Mouse (Mus musculus): Measurements from ENCODE around the gene Tbpl2. TPM values are rescaled to one million over a fixed set of nuclear protein-coding genes. Genes with fewer than 3 reads are reported as not detected.

The Tbpl2 gene
- not detected in 2 replicates for polyA plus RNA-seq (2012; ENCODE audit: insufficient read depth, insufficient read length, missing spikeins)

- H3K4me1 ChIP-seq (ENCODE audit: control insufficient read depth, insufficient read depth, insufficient read length, low read length): no peaks in the 10 kb centered on the region
- H3K4me3 ChIP-seq (ENCODE audit: insufficient read depth, low read depth, low read length): no peak within 1 kb of the TSS
- H3K27ac ChIP-seq (replicated peaks; ENCODE audit: low read depth, low read length): no peak within 1 kb of the TSS
These were observed at the start of gene Tbpl2 for GRCm38 (mm10) chr2:24096495-24096894. Tbpl2 (minus strand) TSS chr2:24096595.

- Histone ChIP-seq H3K4me3 (ENCODE audit: insufficient read depth, low read depth, low read length) (no peak overlapping the region), H3K4me1 (ENCODE audit: control insufficient read depth, insufficient read depth, insufficient read length, low read length) (no peaks in the 10 kb centered on the region), H3K27ac (replicated peaks; ENCODE audit: low read depth, low read length) (no peak overlapping the region)
These were observed 38.0 kb upstream of the Tbpl2 start for GRCm38 (mm10) chr2:24134373-24134772.

- no peak overlapping the region for H3K4me3 ChIP-seq (ENCODE audit: insufficient read depth, low read depth, low read length)
- no peak overlapping the region for H3K27ac ChIP-seq (replicated peaks; ENCODE audit: low read depth, low read length)
- no peaks in the 10 kb centered on the region for H3K4me1 ChIP-seq (ENCODE audit: control insufficient read depth, insufficient read depth, insufficient read length, low read length)
These were observed 12.7 kb upstream of the Tbpl2 start for GRCm38 (mm10) chr2:24109085-24109484.

GRCm38 (mm10) chr2:24103619-24104289 lies 7.4 kb upstream of the Tbpl2 start:
- H3K27ac ChIP-seq (replicated peaks; ENCODE audit: low read depth, low read length): no peak overlapping the region
- no peaks in the 10 kb centered on the region for H3K4me1 ChIP-seq (ENCODE audit: control insufficient read depth, insufficient read depth, insufficient read length, low read length)
- no peak overlapping the region for H3K4me3 ChIP-seq (ENCODE audit: insufficient read depth, low read depth, low read length)

GRCm38 (mm10) chr2:24090921-24091320 lies 5.5 kb downstream of the Tbpl2 start:
- no peaks in the 10 kb centered on the region for H3K4me1 ChIP-seq (ENCODE audit: control insufficient read depth, insufficient read depth, insufficient read length, low read length)
- H3K4me3 ChIP-seq (ENCODE audit: insufficient read depth, low read depth, low read length): no peak overlapping the region
- no peak overlapping the region for H3K27ac ChIP-seq (replicated peaks; ENCODE audit: low read depth, low read length)

- H3K4me1 ChIP-seq (ENCODE audit: control insufficient read depth, insufficient read depth, insufficient read length, low read length): no peaks in the 10 kb centered on the region
- H3K27ac ChIP-seq (replicated peaks; ENCODE audit: low read depth, low read length): no peak overlapping the region
- no peak overlapping the region for H3K4me3 ChIP-seq (ENCODE audit: insufficient read depth, low read depth, low read length)
These were observed 45.9 kb downstream of the Tbpl2 start for GRCm38 (mm10) chr2:24050459-24050858.

GRCm38 (mm10) chr2:24049344-24049990 lies 46.9 kb downstream of the Tbpl2 start, which contains the start of gene Hnmt:
Hnmt (minus strand) TSS chr2:24049394.
- Histone ChIP-seq H3K27ac (replicated peaks; ENCODE audit: low read depth, low read length) (peak within 1 kb of the TSS; percentile 62), H3K4me1 (ENCODE audit: control insufficient read depth, insufficient read depth, insufficient read length, low read length) (no peaks in the 10 kb centered on the region), H3K4me3 (ENCODE audit: insufficient read depth, low read depth, low read length) (peak within 1 kb of the TSS; percentile 80)

GRCm38 (mm10) chr2:24048480-24049097 lies 47.8 kb downstream of the Tbpl2 start:
- Histone ChIP-seq H3K4me3 (ENCODE audit: insufficient read depth, low read depth, low read length) (peak overlapping the region; percentile 80), H3K27ac (replicated peaks; ENCODE audit: low read depth, low read length) (peak overlapping the region; percentile 62), H3K4me1 (ENCODE audit: control insufficient read depth, insufficient read depth, insufficient read length, low read length) (no peaks in the 10 kb centered on the region)

- Histone ChIP-seq H3K4me1 (ENCODE audit: control insufficient read depth, insufficient read depth, insufficient read length, low read length) (no peaks in the 10 kb centered on the region), H3K27ac (replicated peaks; ENCODE audit: low read depth, low read length) (peak overlapping the region; percentile 62; the same call in 1 of the 2 replicates)
These were observed 48.6 kb downstream of the Tbpl2 start for GRCm38 (mm10) chr2:24047551-24048479.

GRCm38 (mm10) chr2:24042901-24043300 lies 53.5 kb downstream of the Tbpl2 start:
- Histone ChIP-seq H3K4me3 (ENCODE audit: insufficient read depth, low read depth, low read length) (no peak overlapping the region), H3K27ac (replicated peaks; ENCODE audit: low read depth, low read length) (peak overlapping the region; percentile 66; the same call in 1 of the 2 replicates)

More at GRCm38 (mm10) chr2:24047551-24048479, 48.6 kb downstream of the Tbpl2 start:
- peak overlapping the region; percentile 80 for H3K4me3 ChIP-seq (ENCODE audit: insufficient read depth, low read depth, low read length)

GRCm38 (mm10) chr2:24040531-24040930 lies 55.9 kb downstream of the Tbpl2 start:
- no peak overlapping the region for H3K27ac ChIP-seq (replicated peaks; ENCODE audit: low read depth, low read length)
- no peaks in the 10 kb centered on the region for H3K4me1 ChIP-seq (ENCODE audit: control insufficient read depth, insufficient read depth, insufficient read length, low read length)
- H3K4me3 ChIP-seq (ENCODE audit: insufficient read depth, low read depth, low read length): no peak overlapping the region

More at GRCm38 (mm10) chr2:24042901-24043300, 53.5 kb downstream of the Tbpl2 start:
- H3K4me1 ChIP-seq (ENCODE audit: control insufficient read depth, insufficient read depth, insufficient read length, low read length): no peaks in the 10 kb centered on the region

Other genes starting within 250 kb of the Tbpl2 start
- 44.7 and 50.9 TPM in 2 replicates for gene Hnmt, start 47.2 kb downstream of the Tbpl2 start, polyA plus RNA-seq (2012; ENCODE audit: insufficient read depth, insufficient read length, missing spikeins)
- not detected in 2 replicates for gene Il1f8, start 56.6 kb upstream of the Tbpl2 start, polyA plus RNA-seq (2012; ENCODE audit: insufficient read depth, insufficient read length, missing spikeins)
- gene Il1f9, start 89.9 kb upstream of the Tbpl2 start, polyA plus RNA-seq (2012; ENCODE audit: insufficient read depth, insufficient read length, missing spikeins): not detected in 2 replicates
- not detected in 2 replicates for gene Il1f6, start 118.8 kb upstream of the Tbpl2 start, polyA plus RNA-seq (2012; ENCODE audit: insufficient read depth, insufficient read length, missing spikeins)
- not detected in 2 replicates for gene Il1f5, start 180.4 kb upstream of the Tbpl2 start, polyA plus RNA-seq (2012; ENCODE audit: insufficient read depth, insufficient read length, missing spikeins)
- gene Il1f10, start 194.6 kb upstream of the Tbpl2 start, polyA plus RNA-seq (2012; ENCODE audit: insufficient read depth, insufficient read length, missing spikeins): not detected in 2 replicates
- 1.1 and 2.0 TPM in 2 replicates for gene Il1rn, start 240.3 kb upstream of the Tbpl2 start, polyA plus RNA-seq (2012; ENCODE audit: insufficient read depth, insufficient read length, missing spikeins)